Mouse (Mus musculus) lung, embryonic 14.5 days (tissue): ENCODE data around the gene BC048679. TPM values are rescaled to one million over a fixed set of nuclear protein-coding genes. Genes with fewer than 3 reads are reported as not detected.

Experiments
- ATAC-seq: fragments of 200-750 bp; cut with Nextera tagmentation; 2 replicates; pipeline ENCODE4 v1.8.0; 2017; ENCODE audit warnings: mild to moderate bottlenecking, moderate TSS enrichment, moderate library complexity; ENCODE audit not compliant: insufficient read depth
- DNase-seq: peaks from one replicate; pipeline ENCODE4 v3.0.0-alpha.2; 2015
- H3K27ac ChIP-seq: fragments of 300-500 bp; sonication (generic); 2 replicates; pipeline ENCODE4 v1.5.1; 2014; ENCODE audit warnings: low read depth, mild to moderate bottlenecking, moderate library complexity
- H3K27me3 ChIP-seq: fragments of 300-500 bp; sonication (generic); 2 replicates; pipeline ENCODE4 v1.6.1; 2014; ENCODE audit warnings: low read length, control low read depth; ENCODE audit not compliant: insufficient read depth
- H3K36me3 ChIP-seq: fragments of 300-500 bp; sonication (generic); 2 replicates; pipeline ENCODE4 v1.6.1; 2014; ENCODE audit warnings: control low read depth; ENCODE audit not compliant: insufficient read depth
- H3K4me1 ChIP-seq: fragments of 300-500 bp; sonication (generic); 2 replicates; pipeline ENCODE4 v1.6.1; 2014; ENCODE audit warnings: antibody characterized with exemption, control low read depth; ENCODE audit not compliant: insufficient read depth
- H3K4me2 ChIP-seq: fragments of 300-500 bp; sonication (generic); 2 replicates; pipeline ENCODE4 v1.6.1; 2014; ENCODE audit warnings: mild to moderate bottlenecking
- H3K4me3 ChIP-seq: fragments of 300-500 bp; sonication (generic); 2 replicates; pipeline ENCODE4 v1.5.1; 2014; ENCODE audit warnings: low read depth, low read length
- H3K9ac ChIP-seq: fragments of 300-500 bp; sonication (generic); 2 replicates; pipeline ENCODE4 v1.6.1; 2014
- H3K9me3 ChIP-seq: fragments of 300-500 bp; sonication (generic); 2 replicates; pipeline ENCODE4 v1.6.1; 2016; ENCODE audit warnings: low read depth, low read length, control low read depth
- CTCF ChIP-seq: IDR thresholded peaks from 2 replicates; pipeline ENCODE4 v1.5.1; 2016; ENCODE audit warnings: antibody characterized with exemption, low read depth
- WGBS: fragments of 180-500 bp; shearing (Covaris S2); extraction: QIAGEN DNeasy Blood & Tissue Kit; methylation state at CpG from one replicate; pipeline ENCODE4 v1.1.7; 2014; 5-methylcytosine and 5-hydroxymethylcytosine counted together
- polyA plus RNA-seq: library from polyadenylated mRNA; unstranded; fragments of >200 nt; fragmentation: Nextera tagmentation; extraction: Ambion mirVana; gene quantifications from 2 replicates; pipeline ENCODE4 v1.2.1, GENCODE M21; 2014

Gene BC048679
- polyA plus RNA-seq, 1 experiment from 2014 or later = not detected

- ATAC-seq = no peak
- no peaks in the 10 kb centered on the region for H3K4me1 ChIP-seq
- 94% methylated on average over 1 of the region's 1 CpGs for WGBS
- H3K9me3 ChIP-seq = no peaks in the 10 kb centered on the region
- peaks cover 58% of the 10 kb centered on the region for H3K36me3 ChIP-seq
- H3K4me2 ChIP-seq = no peak overlapping the region
- DNase-seq = no peak
- H3K4me3 ChIP-seq = no peak overlapping the region
- TF ChIP-seq CTCF = no peak
- H3K27me3 ChIP-seq = no peaks in the 10 kb centered on the region
- no peak overlapping the region for H3K9ac ChIP-seq
- H3K27ac ChIP-seq = no peak overlapping the region
These were observed 33.4 kb upstream of the BC048679 start for GRCm38 (mm10) chr7:81531462-81531861.

DNA sequence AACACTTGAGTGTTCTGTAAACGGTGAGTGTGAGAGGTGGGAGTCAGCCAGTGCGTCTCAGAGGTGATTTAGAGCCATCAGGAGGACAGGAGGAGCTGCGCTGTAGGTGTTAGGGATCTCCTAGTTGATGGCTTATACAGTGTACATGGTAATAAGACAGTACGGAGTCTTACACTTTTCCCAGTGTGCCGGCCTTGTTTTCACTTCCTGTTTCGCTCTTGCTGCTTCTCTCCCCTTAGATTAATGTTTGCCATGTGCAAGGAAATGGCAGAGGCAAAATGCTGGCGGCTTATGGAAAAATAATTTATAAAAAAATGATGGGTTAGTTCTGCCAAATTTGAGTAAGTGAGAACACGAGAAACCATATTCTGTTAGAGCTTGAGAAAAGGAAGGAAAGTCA, 30.8 kb upstream of the BC048679 start:
- H3K27me3 ChIP-seq = no peaks in the 10 kb centered on the region
- DNase-seq (no peak), ATAC-seq (no peak)
- H3K4me3 ChIP-seq = no peak overlapping the region
- no peak for TF ChIP-seq CTCF
- peaks cover 55% of the 10 kb centered on the region for H3K36me3 ChIP-seq
- peaks cover 5% of the 10 kb centered on the region; the same call in 1 of the 2 replicates for H3K4me1 ChIP-seq
- WGBS = 73% methylated on average over 8 of the region's 8 CpGs
- H3K27ac ChIP-seq = no peak overlapping the region
- H3K9me3 ChIP-seq = no peaks in the 10 kb centered on the region
- H3K4me2 ChIP-seq = no peak overlapping the region
- H3K9ac ChIP-seq = no peak overlapping the region

GRCm38 (mm10) chr7:81523663-81524017, 25.6 kb upstream of the BC048679 start:
- ATAC-seq = no peak; the same call in 1 of the 2 replicates
- TF ChIP-seq CTCF = no peak
- H3K9ac ChIP-seq = peak overlapping the region; percentile 75
- peaks cover 8% of the 10 kb centered on the region for H3K4me1 ChIP-seq
- WGBS = 8% methylated on average over 13 of the region's 13 CpGs
- H3K4me3 ChIP-seq = peak overlapping the region; percentile 58
- H3K27ac ChIP-seq = peak overlapping the region; percentile 95
- no peak for DNase-seq
- H3K36me3 ChIP-seq = peaks cover 18% of the 10 kb centered on the region
- peak overlapping the region; percentile 75 for H3K4me2 ChIP-seq
- H3K9me3 ChIP-seq = no peaks in the 10 kb centered on the region
- H3K27me3 ChIP-seq = no peaks in the 10 kb centered on the region

DNA sequence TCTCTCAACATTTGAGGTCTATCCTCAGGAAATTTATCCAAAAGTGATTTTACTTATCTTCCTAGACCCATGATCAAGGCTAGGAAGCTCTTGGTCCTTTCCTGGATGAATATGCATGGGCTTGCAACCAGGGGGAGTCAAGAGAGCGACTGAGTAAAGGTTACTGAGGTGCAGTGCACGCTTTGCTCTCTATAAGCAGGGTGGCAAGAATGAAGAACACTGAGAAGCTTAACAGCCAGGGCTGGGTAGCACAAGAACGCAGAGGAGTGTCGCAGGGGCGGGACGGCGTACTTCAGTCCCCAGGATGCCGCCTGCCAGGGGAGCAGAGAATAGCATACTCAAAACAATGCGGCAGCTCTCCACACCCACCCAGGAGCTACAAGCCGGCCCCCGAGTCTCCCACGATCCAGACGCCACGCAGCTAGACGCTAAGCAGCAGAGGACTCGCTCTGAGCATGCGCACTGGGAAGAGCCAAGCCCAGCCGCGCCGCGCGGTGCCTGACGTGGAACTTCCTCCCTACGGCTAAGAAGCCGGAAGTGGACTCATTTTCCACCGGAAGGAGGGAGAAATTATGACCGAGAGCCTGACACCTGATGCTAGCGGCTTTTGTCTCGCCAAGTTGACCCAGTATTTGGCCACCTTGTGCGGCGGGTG, 25.1 kb upstream of the BC048679 start:
- H3K27me3 ChIP-seq = no peaks in the 10 kb centered on the region
- H3K4me1 ChIP-seq = peaks cover 8% of the 10 kb centered on the region
- no peaks in the 10 kb centered on the region for H3K9me3 ChIP-seq
- TF ChIP-seq CTCF = peak; percentile 53
- H3K4me3 ChIP-seq = peak overlapping the region; percentile 58
- WGBS = under 1% methylated on average over 31 of the region's 31 CpGs
- H3K36me3 ChIP-seq = peaks cover 14% of the 10 kb centered on the region; the same call in 1 of the 2 replicates
- peak overlapping the region; percentile 75 for H3K9ac ChIP-seq
- ATAC-seq (peak; percentile 97), DNase-seq (peak; percentile 98)
- peak overlapping the region; percentile 95 for H3K27ac ChIP-seq
- H3K4me2 ChIP-seq = peak overlapping the region; percentile 75

GRCm38 (mm10) chr7:81516154-81517030, 18.3 kb upstream of the BC048679 start:
- Histone ChIP-seq H3K27me3 (no peaks in the 10 kb centered on the region), H3K36me3 (no peaks in the 10 kb centered on the region), H3K4me2 (no peak overlapping the region), H3K4me1 (no peaks in the 10 kb centered on the region), H3K27ac (no peak overlapping the region), H3K9ac (no peak overlapping the region), H3K9me3 (no peaks in the 10 kb centered on the region), H3K4me3 (no peak overlapping the region)
- ATAC-seq (no peak), DNase-seq (no peak)
- 61% methylated on average over 6 of the region's 6 CpGs for WGBS
- TF ChIP-seq CTCF = 0 out of 2 replicates have a peak, but pooled peaks have one; percentile 18

DNA sequence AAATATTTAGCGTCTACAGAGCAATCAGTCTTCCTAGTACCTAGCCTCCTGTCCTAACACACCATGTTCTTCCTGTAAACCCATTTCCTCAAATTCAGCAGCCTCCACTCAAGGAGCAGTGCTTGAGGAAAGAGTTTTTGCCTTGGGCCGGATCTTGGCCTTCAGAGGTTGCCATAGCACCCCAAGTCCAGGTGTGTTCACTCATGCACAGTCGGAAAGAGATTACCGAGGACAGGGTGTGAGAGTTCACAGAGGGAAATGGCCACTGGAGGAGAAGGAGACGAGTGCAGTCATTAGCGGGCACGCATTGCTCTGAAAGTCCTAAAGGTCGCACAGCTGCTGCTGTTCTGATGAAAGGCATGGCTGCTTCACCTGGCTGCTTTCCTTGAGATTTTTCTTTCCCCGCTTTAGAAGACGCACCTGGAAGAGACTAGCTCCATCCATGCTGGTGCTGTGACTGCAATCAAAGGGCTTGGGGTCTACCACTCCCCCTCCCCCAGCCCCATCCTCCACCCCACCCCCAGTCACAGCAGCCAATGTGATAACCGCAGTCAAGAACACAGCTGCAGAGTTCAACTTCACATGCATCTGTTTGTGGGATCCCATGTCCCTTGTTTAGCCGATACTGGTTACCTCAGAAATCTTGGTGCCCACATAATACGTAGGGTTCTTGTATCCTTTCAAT, 17.0 kb upstream of the BC048679 start:
- ATAC-seq (no peak), DNase-seq (no peak)
- Histone ChIP-seq H3K4me3 (no peak overlapping the region), H3K27ac (no peak overlapping the region), H3K4me2 (no peak overlapping the region), H3K9ac (no peak overlapping the region), H3K27me3 (no peaks in the 10 kb centered on the region), H3K36me3 (no peaks in the 10 kb centered on the region), H3K9me3 (no peaks in the 10 kb centered on the region), H3K4me1 (no peaks in the 10 kb centered on the region)
- TF ChIP-seq CTCF = no peak
- WGBS = 40% methylated on average over 13 of the region's 13 CpGs

- ATAC-seq = no peak
- Histone ChIP-seq H3K27ac (no peak overlapping the region), H3K4me1 (no peaks in the 10 kb centered on the region), H3K4me3 (no peak overlapping the region), H3K4me2 (no peak overlapping the region), H3K9me3 (no peaks in the 10 kb centered on the region), H3K36me3 (no peaks in the 10 kb centered on the region), H3K27me3 (no peaks in the 10 kb centered on the region), H3K9ac (no peak overlapping the region)
- no peak for DNase-seq
- 42% methylated on average over 2 of the region's 2 CpGs for WGBS
- no peak for TF ChIP-seq CTCF
These were observed 3.0 kb upstream of the BC048679 start for GRCm38 (mm10) chr7:81501050-81501449.
